Mouse (Mus musculus): ENCODE measurements around the gene Ctsl. TPM values are rescaled to one million over a fixed set of nuclear protein-coding genes. Genes with fewer than 3 reads are reported as not detected.

Gene Ctsl
- polyA plus RNA-seq (2012; ENCODE audit: insufficient read depth, insufficient read length, missing spikeins), result 155 and 172 TPM in 2 replicates

- Histone ChIP-seq H3K4me1 (ENCODE audit: control insufficient read depth, insufficient read depth, insufficient read length, low read length) (peaks cover 3% of the 10 kb centered on the region; the same call in 1 of the 2 replicates), H3K4me3 (ENCODE audit: insufficient read depth, low read depth, low read length) (peak within 1 kb of the TSS; percentile 95), H3K27ac (replicated peaks; ENCODE audit: low read depth, low read length) (peak within 1 kb of the TSS; percentile 86)
Measured at GRCm38 (mm10) chr13:64370173-64370940, at the start of gene Ctsl. Gene Ctsl, minus strand, starts transcription at chr13:64370890.

GRCm38 (mm10) chr13:64416955-64417601 lies 46.4 kb upstream of the Ctsl start:
- Histone ChIP-seq H3K4me3 (ENCODE audit: insufficient read depth, low read depth, low read length) (no peak overlapping the region), H3K27ac (replicated peaks; ENCODE audit: low read depth, low read length) (no peak overlapping the region), H3K4me1 (ENCODE audit: control insufficient read depth, insufficient read depth, insufficient read length, low read length) (no peaks in the 10 kb centered on the region; the same call in 1 of the 2 replicates)

GRCm38 (mm10) chr13:64415659-64416058 lies 45.0 kb upstream of the Ctsl start:
- Histone ChIP-seq H3K27ac (replicated peaks; ENCODE audit: low read depth, low read length) (no peak overlapping the region), H3K4me3 (ENCODE audit: insufficient read depth, low read depth, low read length) (no peak overlapping the region), H3K4me1 (ENCODE audit: control insufficient read depth, insufficient read depth, insufficient read length, low read length) (no peaks in the 10 kb centered on the region)

- no peak overlapping the region for H3K27ac ChIP-seq (replicated peaks; ENCODE audit: low read depth, low read length)
Measured at GRCm38 (mm10) chr13:64412752-64413257, 42.1 kb upstream of the Ctsl start.

GRCm38 (mm10) chr13:64411282-64411681 lies 40.6 kb upstream of the Ctsl start:
- H3K4me1 ChIP-seq (ENCODE audit: control insufficient read depth, insufficient read depth, insufficient read length, low read length), result no peaks in the 10 kb centered on the region
- H3K27ac ChIP-seq (replicated peaks; ENCODE audit: low read depth, low read length), result no peak overlapping the region

More at GRCm38 (mm10) chr13:64412752-64413257, 42.1 kb upstream of the Ctsl start:
- Histone ChIP-seq H3K4me1 (ENCODE audit: control insufficient read depth, insufficient read depth, insufficient read length, low read length) (no peaks in the 10 kb centered on the region), H3K4me3 (ENCODE audit: insufficient read depth, low read depth, low read length) (no peak overlapping the region)

GRCm38 (mm10) chr13:64410604-64411003 lies 39.9 kb upstream of the Ctsl start:
- Histone ChIP-seq H3K4me1 (ENCODE audit: control insufficient read depth, insufficient read depth, insufficient read length, low read length) (no peaks in the 10 kb centered on the region), H3K4me3 (ENCODE audit: insufficient read depth, low read depth, low read length) (no peak overlapping the region), H3K27ac (replicated peaks; ENCODE audit: low read depth, low read length) (no peak overlapping the region)

More at GRCm38 (mm10) chr13:64411282-64411681, 40.6 kb upstream of the Ctsl start:
- H3K4me3 ChIP-seq (ENCODE audit: insufficient read depth, low read depth, low read length), result no peak overlapping the region

- Histone ChIP-seq H3K4me3 (ENCODE audit: insufficient read depth, low read depth, low read length) (no peak overlapping the region), H3K27ac (replicated peaks; ENCODE audit: low read depth, low read length) (no peak overlapping the region), H3K4me1 (ENCODE audit: control insufficient read depth, insufficient read depth, insufficient read length, low read length) (no peaks in the 10 kb centered on the region)
Measured at GRCm38 (mm10) chr13:64407992-64408391, 37.3 kb upstream of the Ctsl start.

- H3K27ac ChIP-seq (replicated peaks; ENCODE audit: low read depth, low read length), result no peak overlapping the region
- no peaks in the 10 kb centered on the region; the same call in 1 of the 2 replicates for H3K4me1 ChIP-seq (ENCODE audit: control insufficient read depth, insufficient read depth, insufficient read length, low read length)
- H3K4me3 ChIP-seq (ENCODE audit: insufficient read depth, low read depth, low read length), result no peak overlapping the region
Measured at GRCm38 (mm10) chr13:64405550-64405949, 34.9 kb upstream of the Ctsl start.

- no peak overlapping the region for H3K27ac ChIP-seq (replicated peaks; ENCODE audit: low read depth, low read length)
- no peaks in the 10 kb centered on the region; the same call in 1 of the 2 replicates for H3K4me1 ChIP-seq (ENCODE audit: control insufficient read depth, insufficient read depth, insufficient read length, low read length)
Measured at GRCm38 (mm10) chr13:64403519-64403918, 32.8 kb upstream of the Ctsl start.

GRCm38 (mm10) chr13:64402951-64403460 lies 32.3 kb upstream of the Ctsl start:
- Histone ChIP-seq H3K27ac (replicated peaks; ENCODE audit: low read depth, low read length) (0 out of 2 replicates have a peak overlapping the region, but pooled peaks have one; percentile 45), H3K4me3 (ENCODE audit: insufficient read depth, low read depth, low read length) (no peak overlapping the region), H3K4me1 (ENCODE audit: control insufficient read depth, insufficient read depth, insufficient read length, low read length) (no peaks in the 10 kb centered on the region; the same call in 1 of the 2 replicates)

More at GRCm38 (mm10) chr13:64403519-64403918, 32.8 kb upstream of the Ctsl start:
- H3K4me3 ChIP-seq (ENCODE audit: insufficient read depth, low read depth, low read length), result no peak overlapping the region

GRCm38 (mm10) chr13:64402504-64402949 lies 31.8 kb upstream of the Ctsl start:
- no peaks in the 10 kb centered on the region; the same call in 1 of the 2 replicates for H3K4me1 ChIP-seq (ENCODE audit: control insufficient read depth, insufficient read depth, insufficient read length, low read length)
- H3K27ac ChIP-seq (replicated peaks; ENCODE audit: low read depth, low read length), result peak overlapping the region; percentile 45
- no peak overlapping the region for H3K4me3 ChIP-seq (ENCODE audit: insufficient read depth, low read depth, low read length)

GRCm38 (mm10) chr13:64402006-64402405 lies 31.3 kb upstream of the Ctsl start:
- Histone ChIP-seq H3K27ac (replicated peaks; ENCODE audit: low read depth, low read length) (no peak overlapping the region; the same call in 1 of the 2 replicates), H3K4me1 (ENCODE audit: control insufficient read depth, insufficient read depth, insufficient read length, low read length) (no peaks in the 10 kb centered on the region; the same call in 1 of the 2 replicates), H3K4me3 (ENCODE audit: insufficient read depth, low read depth, low read length) (no peak overlapping the region)

GRCm38 (mm10) chr13:64400801-64401361 lies 30.2 kb upstream of the Ctsl start:
- Histone ChIP-seq H3K27ac (replicated peaks; ENCODE audit: low read depth, low read length) (peak overlapping the region; percentile 37), H3K4me3 (ENCODE audit: insufficient read depth, low read depth, low read length) (no peak overlapping the region), H3K4me1 (ENCODE audit: control insufficient read depth, insufficient read depth, insufficient read length, low read length) (no peaks in the 10 kb centered on the region; the same call in 1 of the 2 replicates)

GRCm38 (mm10) chr13:64399906-64400305 lies 29.2 kb upstream of the Ctsl start:
- Histone ChIP-seq H3K27ac (replicated peaks; ENCODE audit: low read depth, low read length) (no peak overlapping the region), H3K4me1 (ENCODE audit: control insufficient read depth, insufficient read depth, insufficient read length, low read length) (no peaks in the 10 kb centered on the region; the same call in 1 of the 2 replicates)

More at GRCm38 (mm10) chr13:64399906-64400305, 29.2 kb upstream of the Ctsl start:
- H3K4me3 ChIP-seq (ENCODE audit: insufficient read depth, low read depth, low read length), result no peak overlapping the region
